Mouse (Mus musculus) erythroid progenitor cell, adult 5-6 weeks (primary cell): ENCODE measurements around the gene Gm34302. TPM values are rescaled to one million over a fixed set of nuclear protein-coding genes. Genes with fewer than 3 reads are reported as not detected.
"Not testable (repeated sequence)": the region's sequence is repeated elsewhere in the genome, so short reads cannot be mapped to it uniquely, and the experiment has no call there.

Source experiments
- ATAC-seq: replicated peaks from 2 replicates; pipeline ENCODE4 v1.8.0; 2016; ENCODE audit warnings: moderate number of reproducible peaks, mild to moderate bottlenecking, moderate TSS enrichment, inconsistent platforms; ENCODE audit not compliant: poor library complexity, low FRiP score, severe bottlenecking
- total RNA-seq, 2 experiments: library from RNA; stranded (forward) in 1 of 2; stranded (reverse) in 1 of 2; fragments of 150-400 nt in 1 of 2; fragments of 186-747, 209-891 nt in 1 of 2; gene quantifications; 2 replicates each; pipeline versions ENCODE4 v1.2.3 to v1.2.4; 2015 to 2017; ENCODE audit warnings: low replicate concordance in 2 of 2

Gm34302 gene
- not detected in 2 replicates for total RNA-seq (2015; ENCODE audit: low replicate concordance)
- total RNA-seq (2017; ENCODE audit: low replicate concordance): not detected in 2 replicates

DNA sequence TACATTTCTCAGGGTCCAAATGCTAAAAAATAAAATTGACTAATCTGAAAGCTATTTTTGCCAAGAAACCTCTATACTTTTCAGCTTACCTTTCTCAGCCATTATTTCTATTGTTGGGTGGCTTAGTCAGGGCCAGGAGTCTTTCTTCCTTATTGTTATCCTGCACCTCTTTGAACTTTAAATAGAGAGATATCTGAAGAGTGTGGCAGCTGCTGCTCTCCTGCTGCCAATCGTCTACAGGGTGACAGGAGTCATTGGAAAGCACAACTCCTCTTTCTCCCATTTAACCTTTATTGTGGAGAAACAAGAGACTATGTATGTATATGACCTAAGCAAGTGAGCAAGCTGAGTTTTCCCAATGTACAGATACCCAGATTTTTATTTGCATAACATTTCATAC, at the start of gene Gm34302:
Gm34302 (minus strand) TSS at position 154 of the 400 bp plus-strand sequence.
- no peak for ATAC-seq

DNA sequence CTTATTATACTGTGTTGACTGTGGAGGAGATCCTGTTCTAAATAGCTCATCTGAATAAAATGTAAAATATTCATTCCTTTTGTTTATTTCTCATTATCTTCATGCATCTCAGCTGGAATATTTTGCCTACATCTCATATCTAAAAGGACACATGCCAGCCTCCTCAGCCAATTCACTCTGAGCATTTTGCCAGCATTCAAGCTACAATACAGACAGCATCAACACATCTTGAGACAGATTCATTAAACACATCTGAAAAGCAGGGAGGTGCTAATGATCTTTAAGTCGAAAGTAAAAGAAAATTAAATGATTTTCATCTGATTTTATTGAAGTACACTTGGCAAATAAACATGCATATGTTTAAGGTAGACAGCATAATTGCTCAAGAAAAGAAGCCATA, 48.2 kb upstream of the Gm34302 start:
- ATAC-seq: no peak

DNA sequence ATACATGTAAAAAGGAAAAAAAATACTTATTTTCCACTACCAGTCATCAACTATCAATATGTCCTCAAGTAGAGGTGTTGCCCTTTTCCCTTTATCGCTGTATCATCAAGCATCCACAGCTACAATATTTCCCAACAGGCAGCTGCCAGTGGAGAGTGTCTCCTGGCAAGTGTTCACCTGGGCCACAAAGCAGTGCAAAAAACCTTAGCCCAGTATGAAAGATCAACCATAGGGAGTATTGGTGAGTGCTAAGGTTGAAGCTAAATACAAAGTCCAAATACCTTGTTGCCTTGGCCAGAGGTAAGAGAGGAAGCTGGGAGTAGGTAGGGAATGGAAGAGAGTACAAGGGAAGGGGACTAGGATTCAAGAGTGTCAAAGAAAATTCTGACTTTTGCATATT, 34.0 kb upstream of the Gm34302 start:
- no peak for ATAC-seq

DNA sequence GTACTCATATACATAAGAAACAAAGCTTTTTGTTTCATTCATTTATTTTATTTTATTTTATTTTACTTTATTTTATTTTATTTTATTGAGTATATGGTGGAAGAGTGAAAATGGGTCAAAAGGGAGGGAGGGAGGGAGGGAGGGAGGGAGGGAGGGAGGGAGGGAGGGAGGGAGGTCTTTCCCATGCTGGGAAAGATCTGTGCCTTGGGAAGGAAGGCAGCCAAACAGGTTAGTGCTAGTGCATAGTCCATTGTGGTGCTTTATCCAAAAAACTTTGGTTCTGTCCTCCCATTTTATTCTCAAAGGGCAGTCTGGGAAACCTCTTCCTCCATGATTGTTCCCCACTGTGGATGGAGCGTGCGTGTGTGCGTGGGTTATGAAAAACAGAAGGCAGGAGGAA, 32.6 kb upstream of the Gm34302 start:
- not testable (repeated sequence) for ATAC-seq

DNA sequence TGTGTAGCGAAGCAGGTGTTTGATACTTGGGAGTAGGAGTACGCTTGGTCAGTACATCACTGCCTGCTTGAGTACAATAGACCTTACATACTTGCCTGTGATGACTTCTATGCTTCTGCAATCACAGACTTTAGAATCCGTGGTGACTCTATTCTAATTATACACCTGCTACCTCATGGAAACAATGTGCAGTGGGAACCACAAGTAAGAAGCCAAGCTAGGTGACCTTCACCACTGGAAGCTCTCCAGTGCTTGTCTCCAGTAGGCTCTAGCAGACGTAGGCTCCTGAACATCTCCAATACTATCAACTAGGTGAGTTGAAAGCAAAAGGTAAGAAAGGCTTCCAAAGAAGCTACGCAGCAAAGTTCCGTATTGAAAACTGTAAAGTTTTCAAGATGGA, 27.6 kb upstream of the Gm34302 start:
- no peak for ATAC-seq

DNA sequence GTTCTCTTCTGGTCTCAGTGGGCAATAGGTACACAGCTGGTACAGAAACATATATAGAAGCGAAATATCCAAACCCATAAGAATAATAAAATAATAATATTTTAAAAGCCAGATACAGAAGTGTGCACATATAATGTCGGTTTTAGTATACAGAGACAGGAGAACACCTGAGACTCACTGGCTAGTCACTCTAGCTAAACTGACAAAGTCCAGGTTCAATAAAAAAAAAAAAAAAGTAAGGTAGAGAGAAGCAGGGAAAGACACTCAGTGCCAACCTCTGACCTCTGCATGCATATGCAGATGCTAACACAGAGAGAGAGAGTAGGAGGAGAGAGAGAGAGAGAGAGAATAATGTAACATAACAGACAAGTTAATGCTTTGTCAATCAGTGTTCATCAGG, 25.8 kb upstream of the Gm34302 start:
- ATAC-seq: no peak

DNA sequence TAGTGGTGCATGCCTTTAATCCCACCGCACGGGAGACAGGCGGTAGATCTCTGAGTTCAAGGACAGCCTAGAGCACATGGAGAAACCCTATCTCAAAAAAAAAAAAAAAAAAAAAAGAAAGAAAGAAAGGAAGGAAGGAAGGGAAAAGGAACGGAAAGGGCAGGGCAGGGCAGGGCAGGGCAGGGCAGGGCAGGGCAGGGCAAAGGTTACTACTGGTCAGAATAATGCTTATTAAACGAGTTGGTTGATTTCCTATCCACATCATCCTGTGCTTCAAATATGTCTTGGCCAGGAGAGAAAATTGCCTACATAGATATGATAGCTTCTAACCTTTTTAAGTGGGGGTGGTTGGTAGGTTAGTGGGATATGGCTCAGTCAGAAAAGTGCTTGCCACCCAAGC, 25.2 kb upstream of the Gm34302 start:
- ATAC-seq: no peak

DNA sequence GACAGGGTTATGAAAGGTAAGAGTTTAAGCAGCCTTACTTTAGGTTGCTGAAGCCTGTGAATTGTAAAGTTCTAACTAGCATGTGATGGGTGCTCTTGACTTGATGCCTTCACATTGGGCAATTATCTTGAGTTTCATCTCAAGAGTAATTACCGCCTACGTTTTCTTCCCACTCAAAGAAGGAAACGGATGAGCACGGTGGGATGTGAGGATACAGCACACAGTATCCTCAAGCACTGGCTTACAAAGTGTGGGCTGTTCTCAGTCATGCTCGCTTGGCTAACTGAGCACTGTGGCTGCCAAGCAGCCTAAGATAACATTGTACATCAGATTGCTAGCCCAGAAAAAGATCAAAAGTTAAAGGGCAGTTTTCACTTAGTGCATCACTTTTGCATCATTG, 20.8 kb upstream of the Gm34302 start:
- ATAC-seq: no peak

DNA sequence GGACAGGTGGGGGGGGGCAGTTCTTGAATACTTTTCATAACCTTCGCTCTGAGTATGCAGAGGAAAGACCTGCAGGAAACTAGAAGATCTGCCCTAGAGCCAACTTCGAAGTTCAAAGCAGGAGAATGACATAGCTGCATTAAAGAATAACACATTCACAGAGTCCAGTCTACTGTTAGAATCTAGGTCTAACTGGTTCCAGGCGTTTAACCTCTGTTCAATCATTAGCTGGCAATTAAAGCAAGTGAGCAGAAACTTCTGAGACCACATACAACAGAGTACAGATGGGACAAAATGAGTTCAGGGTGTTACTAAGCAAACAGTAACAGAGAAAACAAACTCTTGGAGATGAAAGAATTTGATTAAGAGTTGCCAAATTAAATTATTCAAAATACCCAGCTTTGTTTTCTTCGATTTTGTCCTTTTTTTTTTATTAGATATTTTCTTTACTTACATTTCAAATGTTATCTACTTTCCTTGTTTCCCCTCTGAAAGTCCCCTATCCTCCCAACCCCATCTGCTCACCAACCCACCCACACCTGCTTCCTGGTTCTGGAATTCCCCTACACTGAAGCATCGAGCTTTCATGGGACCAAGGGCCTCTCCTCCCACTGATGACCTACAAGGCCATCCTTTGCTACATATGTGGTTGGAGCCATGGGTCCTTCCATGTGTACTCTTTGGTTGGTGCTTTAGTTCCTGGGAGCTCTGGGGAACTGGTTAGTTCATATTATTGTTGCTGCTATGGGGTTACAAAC, 11.1 kb upstream of the Gm34302 start:
- ATAC-seq: no peak

DNA sequence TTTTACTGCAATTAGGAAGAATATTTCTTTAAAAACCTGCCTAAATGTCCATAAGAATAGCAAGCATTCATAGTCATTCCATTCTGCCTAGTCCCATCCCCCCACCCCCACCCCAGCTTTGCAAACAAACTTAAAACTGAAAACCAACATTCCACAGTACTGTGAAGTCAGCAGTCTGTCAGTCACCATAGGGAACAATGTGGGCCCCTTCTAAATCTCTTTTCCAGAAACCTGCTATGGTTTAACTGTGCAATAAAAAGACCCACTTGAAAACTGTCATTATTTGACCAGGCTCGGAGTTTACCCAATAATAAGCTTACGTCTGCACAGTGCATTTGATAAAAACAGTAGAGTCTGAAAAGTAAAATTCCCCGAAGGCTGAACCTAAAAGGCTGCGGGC, 9.9 kb upstream of the Gm34302 start:
- no peak for ATAC-seq

DNA sequence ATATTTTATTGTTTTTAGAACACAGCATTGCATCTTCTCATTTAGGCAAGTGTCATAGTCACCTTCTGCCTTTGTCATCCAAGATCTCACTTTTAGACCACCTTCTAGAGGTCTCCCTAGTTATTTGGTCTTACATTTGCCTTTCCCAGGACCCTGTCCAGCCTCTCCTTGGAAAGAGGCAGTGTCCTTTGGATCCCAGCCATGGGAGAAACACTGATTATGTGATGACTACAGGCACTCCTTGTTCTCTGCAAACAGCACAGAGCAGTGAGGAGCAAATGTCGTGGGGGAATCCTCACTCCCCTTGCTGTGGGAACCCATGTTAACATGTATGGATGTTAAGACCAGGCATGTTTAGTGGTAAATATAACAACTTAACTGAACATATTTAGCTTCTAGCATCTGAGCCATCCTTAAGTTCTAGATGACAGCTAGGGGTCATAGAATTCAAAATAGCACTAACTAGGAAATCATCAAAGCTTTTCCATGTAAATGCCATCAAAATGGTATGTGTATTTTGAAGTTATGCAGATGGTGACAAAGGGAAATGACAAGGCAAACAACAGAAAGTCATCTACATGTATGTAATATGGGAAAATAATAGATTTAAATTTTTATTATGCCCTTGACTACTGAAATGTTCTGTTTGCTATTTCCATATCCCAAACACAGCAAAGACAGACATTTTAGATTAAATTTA, 43.1 kb downstream of the Gm34302 start:
- ATAC-seq: no peak

DNA sequence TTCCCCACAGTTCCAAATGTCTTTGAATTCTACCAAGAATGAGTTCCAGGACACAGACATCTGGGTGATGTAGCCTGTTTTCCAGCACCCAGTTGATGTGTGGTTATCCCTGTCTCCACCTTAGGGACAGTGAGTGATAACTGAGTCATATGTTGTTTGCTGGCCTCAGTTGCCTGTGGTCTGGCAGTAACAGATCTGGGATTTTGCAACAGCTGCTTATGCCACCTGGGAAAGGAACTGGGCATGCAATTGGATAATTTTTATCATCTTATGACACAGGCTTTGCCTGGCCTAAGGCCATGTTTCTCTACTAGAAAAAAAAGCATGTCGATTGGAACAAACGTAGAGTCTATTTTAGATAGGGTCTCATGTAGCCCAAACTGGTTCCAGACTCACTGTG, 43.9 kb downstream of the Gm34302 start:
- ATAC-seq: no peak

DNA sequence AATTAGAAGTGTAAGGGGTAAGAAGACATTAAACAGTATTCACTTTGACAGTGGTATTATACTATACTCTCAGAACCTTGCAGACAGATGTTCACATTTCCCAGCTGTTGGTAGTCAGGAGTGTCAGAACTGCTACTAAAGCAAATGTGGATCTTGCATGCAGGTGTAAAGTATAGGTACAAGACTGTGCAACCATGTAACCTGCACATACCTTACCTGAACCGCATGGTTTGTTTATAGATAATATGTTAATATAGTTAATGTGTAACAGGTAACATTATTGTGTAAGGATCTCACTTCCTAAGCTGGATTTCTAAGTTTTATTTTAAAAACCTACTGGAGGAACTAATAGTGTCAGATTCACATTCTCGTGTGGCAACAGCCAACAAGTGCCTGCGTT, 44.8 kb downstream of the Gm34302 start:
- no peak for ATAC-seq

Other genes starting within 250 kb of the Gm34302 start
- 1.4 TPM in 1 of 2 replicates, not detected in the other for gene Mme, start 242.3 kb downstream of the Gm34302 start, total RNA-seq (2015; ENCODE audit: low replicate concordance)
- 0.13 TPM in 1 of 2 replicates, not detected in the other for gene Mme, start 242.3 kb downstream of the Gm34302 start, total RNA-seq (2017; ENCODE audit: low replicate concordance)